Comparison of ENCODE assay signal across 12 mouse cellular contexts in the genomic region with DNA sequence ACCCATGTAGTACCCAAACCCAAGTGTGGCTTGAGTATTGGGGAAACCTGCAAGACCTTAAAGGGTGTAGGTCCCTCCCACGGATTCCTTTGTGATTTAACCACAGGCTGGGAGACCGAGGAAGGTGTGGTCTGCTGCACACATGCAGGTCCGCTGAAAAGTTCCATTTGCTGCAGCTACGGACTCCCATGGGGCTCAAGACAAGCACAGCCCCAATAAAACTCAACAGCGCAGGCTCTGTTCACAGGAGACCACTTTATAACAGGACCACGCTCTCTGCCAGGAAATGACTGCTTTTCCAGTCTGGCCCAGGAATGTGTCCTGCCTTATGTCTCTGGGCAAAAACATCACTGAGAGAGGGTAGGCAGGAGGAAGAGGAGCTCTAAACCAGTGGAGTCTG.
A peak's percentile ranks its signal among the peaks of the same experiment; 100 is the strongest.
DNase-seq lines count a peak whose midpoint lies in the region; ATAC-seq and TF ChIP-seq lines count a peak whose summit lies in the region.
"Had no signal": no experiment of that assay in that cellular context is flagged by ENCODE, and none has a peak within 500 bp of the region (broad histone marks: within the 10 kb centered on the region; RNA-seq: fewer than 3 reads in every experiment).

No protein-coding gene starts in this region.

- 18% methylated on average over 6 of the region's 6 CpGs for WGBS in intestine, embryonic 14.5 days
- 28% methylated on average over 6 of the region's 6 CpGs for WGBS in intestine, postnatal 0 days
- WGBS in limb, embryonic 15.5 days: 10% methylated on average over 6 of the region's 6 CpGs

- H3K4me2 ChIP-seq in intestine, embryonic 14.5 days (ENCODE audit: low read length): peak overlapping the region; percentile 26; the same call in 1 of the 2 replicates
- no peak overlapping the region for H3K4me2 ChIP-seq in intestine, postnatal 0 days (replicated peaks; ENCODE audit: low read depth)
- no peak overlapping the region for H3K4me2 ChIP-seq in limb, embryonic 15.5 days
- H3K4me2 ChIP-seq: forebrain, embryonic 15.5 days had no signal

- no peaks in the 10 kb centered on the region for H3K36me3 ChIP-seq in intestine, embryonic 14.5 days (ENCODE audit: control insufficient read depth, insufficient read depth, low read length)
- no peaks in the 10 kb centered on the region for H3K36me3 ChIP-seq in intestine, postnatal 0 days (ENCODE audit: control insufficient read depth, insufficient read depth)
- no peaks in the 10 kb centered on the region for H3K36me3 ChIP-seq in limb, embryonic 15.5 days
- H3K36me3 ChIP-seq: forebrain, embryonic 15.5 days had no signal

- DNase-seq in intestine, embryonic 14.5 days (ENCODE audit: low spot score): no peak
- DNase-seq in R1 (ENCODE audit: low read depth, low spot score): peak; percentile 88
- peak; percentile 84 for DNase-seq in forelimb bud, embryonic 11.5 days (ENCODE audit: low read depth, low spot score)
- DNase-seq in adrenal gland, adult 8-10 months: no peak
- DNase-seq in left cerebral cortex, adult 2 months (ENCODE audit: extremely low spot score in 1 of 2, low spot score in 2 of 2): no peak
- DNase-seq: cerebellum, adult 11 months; gastrocnemius, postnatal 36 days; lung, postnatal 14 days; right cerebral cortex, postnatal 4 days had no signal

- no peaks in the 10 kb centered on the region for H3K9me3 ChIP-seq in intestine, embryonic 14.5 days (ENCODE audit: control insufficient read depth, low read length)
- H3K9me3 ChIP-seq in intestine, postnatal 0 days (ENCODE audit: control insufficient read depth): no peaks in the 10 kb centered on the region
- H3K9me3 ChIP-seq in limb, embryonic 15.5 days: no peaks in the 10 kb centered on the region
- H3K9me3 ChIP-seq: forebrain, embryonic 15.5 days had no signal

- no peaks in the 10 kb centered on the region for H3K27me3 ChIP-seq in intestine, embryonic 14.5 days (replicated peaks; ENCODE audit: control insufficient read depth, insufficient read depth, low read length)
- no peaks in the 10 kb centered on the region for H3K27me3 ChIP-seq in intestine, postnatal 0 days (replicated peaks; ENCODE audit: control insufficient read depth, insufficient read depth, low read length)
- H3K27me3 ChIP-seq in limb, embryonic 15.5 days: no peaks in the 10 kb centered on the region
- H3K27me3 ChIP-seq: forebrain, embryonic 15.5 days had no signal

- H3K4me1 ChIP-seq in intestine, embryonic 14.5 days (replicated peaks; ENCODE audit: control insufficient read depth, insufficient read depth, low read length): peaks cover 60% of the 10 kb centered on the region
- H3K4me1 ChIP-seq in intestine, postnatal 0 days (replicated peaks; ENCODE audit: control insufficient read depth, insufficient read depth, low read length): peaks cover 8% of the 10 kb centered on the region; the same call in 1 of the 2 replicates
- peaks cover 78% of the 10 kb centered on the region for H3K4me1 ChIP-seq in limb, embryonic 15.5 days

- intact Hi-C loops in left cerebral cortex, adult 2 months (cut with DNase I): no loop called here

- no peak overlapping the region for H3K9ac ChIP-seq in intestine, embryonic 14.5 days (ENCODE audit: low read length)
- H3K9ac ChIP-seq in intestine, postnatal 0 days (ENCODE audit: low read depth, low read length): no peak overlapping the region
- H3K9ac ChIP-seq in limb, embryonic 15.5 days: no peak overlapping the region
- H3K9ac ChIP-seq: forebrain, embryonic 15.5 days had no signal

- peak overlapping the region; percentile 2; the same call in 1 of the 2 replicates for H3K27ac ChIP-seq in intestine, embryonic 14.5 days (ENCODE audit: low read depth)
- no peak overlapping the region for H3K27ac ChIP-seq in intestine, postnatal 0 days (ENCODE audit: low read depth, low read length)
- peak overlapping the region; percentile 71 for H3K27ac ChIP-seq in limb, embryonic 15.5 days
- H3K27ac ChIP-seq in left cerebral cortex, adult 2 months: no peak overlapping the region
- H3K27ac ChIP-seq: forebrain, embryonic 15.5 days had no signal

- TF ChIP-seq CTCF in intestine, postnatal 0 days (IDR thresholded peaks at IDR 0.05; ENCODE audit: low read depth): no peak
- no peak for TF ChIP-seq CTCF in left cerebral cortex, adult 2 months (IDR thresholded peaks at IDR 0.05)

- no peak; the same call in 1 of the 2 replicates for ATAC-seq in intestine, embryonic 14.5 days (replicated peaks; ENCODE audit: low FRiP score, low TSS enrichment, low read depth)
- ATAC-seq in intestine, postnatal 0 days: no peak
- ATAC-seq in limb, embryonic 15.5 days (ENCODE audit: insufficient number of reproducible peaks, low FRiP score, low TSS enrichment, low read depth): no peak
- ATAC-seq: forebrain, embryonic 15.5 days had no signal

- H3K4me3 ChIP-seq in intestine, embryonic 14.5 days (ENCODE audit: low read depth, low read length): no peak overlapping the region
- no peak overlapping the region for H3K4me3 ChIP-seq in intestine, postnatal 0 days (ENCODE audit: low read depth, low read length)
- H3K4me3 ChIP-seq in limb, embryonic 15.5 days: no peak overlapping the region
- H3K4me3 ChIP-seq in left cerebral cortex, adult 2 months: no peak overlapping the region
- H3K4me3 ChIP-seq: forebrain, embryonic 15.5 days had no signal

Comparison
In these comparisons a context has a peak if more than half of its experiments do, and no peak if none do; other contexts are left out.
1. H3K27ac ChIP-seq: peak in intestine, embryonic 14.5 days (single experiment) and limb, embryonic 15.5 days (single experiment); none in intestine, postnatal 0 days (single experiment) and left cerebral cortex, adult 2 months (single experiment).
2. DNase-seq: peak in R1 (single experiment) and forelimb bud, embryonic 11.5 days (single experiment); none in intestine, embryonic 14.5 days (single experiment), adrenal gland, adult 8-10 months (single experiment) and left cerebral cortex, adult 2 months (0 of 2).